Mouse (Mus musculus): ENCODE results near the gene Nmnat3. TPM values are rescaled to one million over a fixed set of nuclear protein-coding genes. Genes with fewer than 3 reads are reported as not detected.

The Nmnat3 gene
- total and polyA plus RNA-seq, 2 experiments, result 9.2 to 11.1 TPM

GRCm38 (mm10) chr9:98400185-98400894 lies 113.1 kb downstream of the Nmnat3 start:
- Histone ChIP-seq H3K4me1 (ENCODE audit: control insufficient read depth, insufficient read depth, low read length) (peaks cover 5% of the 10 kb centered on the region), H3K27ac (replicated peaks; ENCODE audit: insufficient read depth, low read depth, low read length) (no peak overlapping the region), H3K9ac (ENCODE audit: low read depth, low read length) (no peak overlapping the region), H3K36me3 (ENCODE audit: control insufficient read depth, insufficient read depth, low read length) (0 out of 2 replicates have a peak, but pooled peaks cover 1% of the 10 kb centered on the region), H3K79me2 (ENCODE audit: control insufficient read depth, insufficient read depth, low read length) (no peaks in the 10 kb centered on the region), H3K27me3 (ENCODE audit: control insufficient read depth, insufficient read depth, low read length) (no peaks in the 10 kb centered on the region), H3K4me3 (ENCODE audit: insufficient read depth, low read depth, low read length) (no peak overlapping the region)
- DNase-seq (ENCODE audit: extremely low read depth, low read depth, low spot score), result no peak
- 85% methylated on average over 13 of the region's 13 CpGs for WGBS
- TF ChIP-seq POLR2A (IDR thresholded peaks at IDR 0.05; ENCODE audit: extremely low read depth, insufficient read depth, low read length) (no peak), CTCF (IDR thresholded peaks at IDR 0.05; ENCODE audit: low read depth, low read length) (no peak)

DNA sequence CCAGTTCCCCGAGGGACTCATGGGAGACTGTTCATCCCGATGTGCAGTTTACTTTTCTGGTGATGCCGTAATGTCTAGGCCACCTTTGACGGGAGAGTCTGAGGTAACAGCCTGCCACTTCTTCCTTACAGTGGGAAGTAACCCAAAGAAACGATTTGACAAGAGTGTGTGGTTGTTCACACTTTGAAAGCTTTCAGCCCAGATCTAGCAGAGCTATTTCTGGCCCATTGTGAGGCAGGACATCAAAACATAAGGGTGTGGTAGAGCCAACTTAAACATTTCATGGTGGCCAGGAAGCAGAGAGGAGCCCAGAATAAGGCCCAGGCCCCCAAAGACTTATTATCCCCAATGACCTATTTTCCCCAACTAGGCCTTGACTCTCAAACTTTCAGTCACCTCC lies 114.4 kb downstream of the Nmnat3 start:
- 71% methylated on average over 5 of the region's 5 CpGs for WGBS
- Histone ChIP-seq H3K27me3 (ENCODE audit: control insufficient read depth, insufficient read depth, low read length) (no peaks in the 10 kb centered on the region), H3K4me1 (ENCODE audit: control insufficient read depth, insufficient read depth, low read length) (peaks cover 5% of the 10 kb centered on the region), H3K4me3 (ENCODE audit: insufficient read depth, low read depth, low read length) (no peak overlapping the region), H3K36me3 (ENCODE audit: control insufficient read depth, insufficient read depth, low read length) (0 out of 2 replicates have a peak, but pooled peaks cover 1% of the 10 kb centered on the region), H3K79me2 (ENCODE audit: control insufficient read depth, insufficient read depth, low read length) (no peaks in the 10 kb centered on the region), H3K9ac (ENCODE audit: low read depth, low read length) (no peak overlapping the region), H3K27ac (replicated peaks; ENCODE audit: insufficient read depth, low read depth, low read length) (no peak overlapping the region)
- no peak for TF ChIP-seq POLR2A (IDR thresholded peaks at IDR 0.05; ENCODE audit: extremely low read depth, insufficient read depth, low read length)
- no peak for TF ChIP-seq CTCF (IDR thresholded peaks at IDR 0.05; ENCODE audit: low read depth, low read length)
- no peak for DNase-seq (ENCODE audit: extremely low read depth, low read depth, low spot score)

GRCm38 (mm10) chr9:98407771-98408170 lies 120.5 kb downstream of the Nmnat3 start:
- Histone ChIP-seq H3K4me3 (ENCODE audit: insufficient read depth, low read depth, low read length) (no peak overlapping the region), H3K4me1 (ENCODE audit: control insufficient read depth, insufficient read depth, low read length) (no peaks in the 10 kb centered on the region), H3K9ac (ENCODE audit: low read depth, low read length) (no peak overlapping the region), H3K36me3 (ENCODE audit: control insufficient read depth, insufficient read depth, low read length) (0 out of 2 replicates have a peak, but pooled peaks cover 1% of the 10 kb centered on the region), H3K79me2 (ENCODE audit: control insufficient read depth, insufficient read depth, low read length) (no peaks in the 10 kb centered on the region), H3K27me3 (ENCODE audit: control insufficient read depth, insufficient read depth, low read length) (no peaks in the 10 kb centered on the region), H3K27ac (replicated peaks; ENCODE audit: insufficient read depth, low read depth, low read length) (no peak overlapping the region)
- 89% methylated on average over 12 of the region's 12 CpGs for WGBS
- no peak for TF ChIP-seq POLR2A (IDR thresholded peaks at IDR 0.05; ENCODE audit: extremely low read depth, insufficient read depth, low read length)
- no peak for TF ChIP-seq CTCF (IDR thresholded peaks at IDR 0.05; ENCODE audit: low read depth, low read length)
- DNase-seq (ENCODE audit: extremely low read depth, low read depth, low spot score), result no peak

DNA sequence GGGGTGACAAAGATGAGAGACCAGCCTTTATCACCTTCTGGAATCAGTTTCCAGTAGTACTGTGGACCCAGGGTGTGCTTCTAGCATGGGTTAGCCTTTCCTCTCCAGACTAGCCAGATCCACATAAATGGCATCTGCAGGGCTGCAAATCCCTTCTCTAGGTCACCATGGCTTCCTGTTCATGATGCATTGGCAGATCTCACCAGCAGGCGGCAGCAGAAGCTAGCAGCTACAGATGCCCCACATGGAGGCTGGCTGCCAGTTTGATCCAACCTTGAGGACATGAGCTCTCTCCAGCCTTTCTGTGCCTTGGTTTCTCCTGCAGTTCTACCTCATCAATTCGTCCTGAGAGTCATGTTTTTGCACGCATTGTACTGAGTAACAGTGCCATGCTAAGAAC lies 121.9 kb downstream of the Nmnat3 start:
- WGBS, result 34% methylated on average over 3 of the region's 3 CpGs

GRCm38 (mm10) chr9:98415427-98415826 lies 128.2 kb downstream of the Nmnat3 start:
- Histone ChIP-seq H3K27me3 (ENCODE audit: control insufficient read depth, insufficient read depth, low read length) (no peaks in the 10 kb centered on the region), H3K36me3 (ENCODE audit: control insufficient read depth, insufficient read depth, low read length) (no peaks in the 10 kb centered on the region), H3K9ac (ENCODE audit: low read depth, low read length) (no peak overlapping the region), H3K4me3 (ENCODE audit: insufficient read depth, low read depth, low read length) (no peak overlapping the region), H3K27ac (replicated peaks; ENCODE audit: insufficient read depth, low read depth, low read length) (no peak overlapping the region), H3K79me2 (ENCODE audit: control insufficient read depth, insufficient read depth, low read length) (no peaks in the 10 kb centered on the region), H3K4me1 (ENCODE audit: control insufficient read depth, insufficient read depth, low read length) (peaks cover 5% of the 10 kb centered on the region)
- DNase-seq (ENCODE audit: extremely low read depth, low read depth, low spot score), result no peak
- TF ChIP-seq CTCF (IDR thresholded peaks at IDR 0.05; ENCODE audit: low read depth, low read length) (no peak), POLR2A (IDR thresholded peaks at IDR 0.05; ENCODE audit: extremely low read depth, insufficient read depth, low read length) (no peak)
- 38% methylated on average over 4 of the region's 4 CpGs for WGBS

More for the DNA sequence above, 121.9 kb downstream of the Nmnat3 start:
- H3K27ac ChIP-seq (replicated peaks; ENCODE audit: insufficient read depth, low read depth, low read length), result no peak overlapping the region
- H3K4me3 ChIP-seq (ENCODE audit: insufficient read depth, low read depth, low read length), result no peak overlapping the region
- no peaks in the 10 kb centered on the region for H3K4me1 ChIP-seq (ENCODE audit: control insufficient read depth, insufficient read depth, low read length)
- TF ChIP-seq CTCF (IDR thresholded peaks at IDR 0.05; ENCODE audit: low read depth, low read length) (peak; percentile 97), POLR2A (IDR thresholded peaks at IDR 0.05; ENCODE audit: extremely low read depth, insufficient read depth, low read length) (no peak)
- 0 out of 2 replicates have a peak, but pooled peaks cover 1% of the 10 kb centered on the region for H3K36me3 ChIP-seq (ENCODE audit: control insufficient read depth, insufficient read depth, low read length)
- H3K9ac ChIP-seq (ENCODE audit: low read depth, low read length), result no peak overlapping the region
- no peaks in the 10 kb centered on the region for H3K79me2 ChIP-seq (ENCODE audit: control insufficient read depth, insufficient read depth, low read length)
- H3K27me3 ChIP-seq (ENCODE audit: control insufficient read depth, insufficient read depth, low read length), result no peaks in the 10 kb centered on the region
- peak; percentile 49 for DNase-seq (ENCODE audit: extremely low read depth, low read depth, low spot score)

DNA sequence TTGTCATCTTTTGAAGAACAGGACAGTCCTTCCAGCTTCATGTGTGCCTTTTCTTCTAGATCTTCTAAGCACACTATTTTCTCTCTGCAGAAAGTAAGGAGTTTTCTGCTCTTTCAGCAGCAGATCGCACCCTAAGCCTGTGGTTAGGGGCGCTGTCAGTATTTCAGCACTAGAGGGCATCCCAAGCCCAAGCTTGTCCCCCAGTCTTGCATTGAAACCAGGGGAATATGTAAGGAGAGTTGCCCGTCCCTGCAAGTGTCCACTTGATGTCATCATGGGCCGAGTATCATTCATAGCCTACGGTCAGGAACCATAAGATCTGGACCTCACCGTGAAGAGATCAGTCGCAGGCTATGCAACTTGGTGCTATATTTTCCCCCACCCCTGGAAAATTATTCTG lies 130.7 kb downstream of the Nmnat3 start:
- Histone ChIP-seq H3K36me3 (ENCODE audit: control insufficient read depth, insufficient read depth, low read length) (no peaks in the 10 kb centered on the region), H3K27me3 (ENCODE audit: control insufficient read depth, insufficient read depth, low read length) (no peaks in the 10 kb centered on the region), H3K4me3 (ENCODE audit: insufficient read depth, low read depth, low read length) (no peak overlapping the region), H3K9ac (ENCODE audit: low read depth, low read length) (no peak overlapping the region), H3K4me1 (ENCODE audit: control insufficient read depth, insufficient read depth, low read length) (peaks cover 12% of the 10 kb centered on the region), H3K79me2 (ENCODE audit: control insufficient read depth, insufficient read depth, low read length) (no peaks in the 10 kb centered on the region), H3K27ac (replicated peaks; ENCODE audit: insufficient read depth, low read depth, low read length) (no peak overlapping the region)
- no peak for TF ChIP-seq POLR2A (IDR thresholded peaks at IDR 0.05; ENCODE audit: extremely low read depth, insufficient read depth, low read length)
- peak; percentile 79 for TF ChIP-seq CTCF (IDR thresholded peaks at IDR 0.05; ENCODE audit: low read depth, low read length)
- WGBS, result 18% methylated on average over 7 of the region's 7 CpGs
- no peak for DNase-seq (ENCODE audit: extremely low read depth, low read depth, low spot score)

Measured in liver, adult 2 months (tissue).